Mouse (Mus musculus): ENCODE data around the gene Tmed8. TPM values are rescaled to one million over a fixed set of nuclear protein-coding genes. Genes with fewer than 3 reads are reported as not detected.

The Tmed8 gene
- total and polyA plus RNA-seq, 3 experiments: 5.6 to 28.6 (median 25.7) TPM

Other genes starting within 250 kb of the Tmed8 start
- gene Zdhhc22, start 210.0 kb downstream of the Tmed8 start, total RNA-seq (2021): 1 to 10 TPM; 1.2 to 1.4 TPM
- gene Zdhhc22, start 210.0 kb downstream of the Tmed8 start, polyA plus RNA-seq (2012; rRNA removed): 3.1 and 5.2 TPM in 2 replicates
- 1 to 10 TPM; 1.3 to 2.4 TPM for gene Tmem63c, start 179.1 kb downstream of the Tmed8 start, total RNA-seq (2021)
- gene Tmem63c, start 179.1 kb downstream of the Tmed8 start, polyA plus RNA-seq (2012; rRNA removed): 1.0 and 1.8 TPM in 2 replicates
- 1 to 10 TPM; 1.9 to 2.3 TPM for gene Ngb, start 97.9 kb downstream of the Tmed8 start, total RNA-seq (2021)
- 4.0 and 7.9 TPM in 2 replicates for gene Ngb, start 97.9 kb downstream of the Tmed8 start, polyA plus RNA-seq (2012; rRNA removed)
- gene Gstz1, start 53.3 kb downstream of the Tmed8 start, total RNA-seq (2021): 100 to 1,000 TPM; 133 to 179 TPM
- 93.7 and 100 TPM in 2 replicates for gene Gstz1, start 53.3 kb downstream of the Tmed8 start, polyA plus RNA-seq (2012; rRNA removed)
- 10 to 100 TPM; 13.0 to 13.5 TPM for gene Pomt2, start 52.5 kb downstream of the Tmed8 start, total RNA-seq (2021)
- gene Pomt2, start 52.5 kb downstream of the Tmed8 start, polyA plus RNA-seq (2012; rRNA removed): 12.7 and 13.6 TPM in 2 replicates
- 1 to 10 TPM; 1.8 to 2.9 TPM for gene Samd15, start 731 bp downstream of the Tmed8 start, total RNA-seq (2021)
- gene Samd15, start 731 bp downstream of the Tmed8 start, polyA plus RNA-seq (2012; rRNA removed): 0.27 TPM in 1 of 2 replicates, not detected in the other
- 1 to 10 TPM in 1 of 2 experiments, under 1 TPM in 1; 0.76 to 1.4 TPM for gene Noxred1, start 38.3 kb upstream of the Tmed8 start, total RNA-seq (2021)
- gene Noxred1, start 38.3 kb upstream of the Tmed8 start, polyA plus RNA-seq (2012; rRNA removed): 0.22 TPM in 1 of 2 replicates, not detected in the other
- 10 to 100 TPM; 38.0 to 40.9 TPM for gene Vipas39, start 65.8 kb upstream of the Tmed8 start, total RNA-seq (2021)
- 14.1 and 14.2 TPM in 2 replicates for gene Vipas39, start 65.8 kb upstream of the Tmed8 start, polyA plus RNA-seq (2012; rRNA removed)
- 100 to 1,000 TPM; 160 to 227 TPM for gene Ahsa1, start 66.0 kb upstream of the Tmed8 start, total RNA-seq (2021)
- gene Ahsa1, start 66.0 kb upstream of the Tmed8 start, polyA plus RNA-seq (2012; rRNA removed): 33.4 and 41.8 TPM in 2 replicates
- gene Ism2, start 99.3 kb upstream of the Tmed8 start, total RNA-seq (2021): not detected
- gene Ism2, start 99.3 kb upstream of the Tmed8 start, polyA plus RNA-seq (2012; rRNA removed): 0.07 and 0.16 TPM in 2 replicates
- gene Sptlc2, start 187.9 kb upstream of the Tmed8 start, total RNA-seq (2021): 100 to 1,000 TPM; 176 to 197 TPM
- gene Sptlc2, start 187.9 kb upstream of the Tmed8 start, polyA plus RNA-seq (2012; rRNA removed): 29.7 and 61.1 TPM in 2 replicates
- 100 to 1,000 TPM; 182 to 188 TPM for gene Slirp, start 243.4 kb upstream of the Tmed8 start, total RNA-seq (2021)
- gene Slirp, start 243.4 kb upstream of the Tmed8 start, polyA plus RNA-seq (2012; rRNA removed): 5.1 TPM in 2 replicates
- 10 to 100 TPM; 15.3 to 28.5 TPM for gene Alkbh1, start 243.6 kb upstream of the Tmed8 start, total RNA-seq (2021)
- gene Alkbh1, start 243.6 kb upstream of the Tmed8 start, polyA plus RNA-seq (2012; rRNA removed): 11.3 and 13.3 TPM in 2 replicates

Measured in adrenal gland, adult 2 months (tissue).